Mouse (Mus musculus): ENCODE measurements at regions not wholly inside any gene's neighbourhood (a gene's known extent, or its start where the extent isn't known, plus 50 kb on each side); places are given as distances from the start of the nearest gene placed in this dataset.
A peak's percentile ranks its signal among the peaks of the same experiment; 100 is the strongest.

DNA sequence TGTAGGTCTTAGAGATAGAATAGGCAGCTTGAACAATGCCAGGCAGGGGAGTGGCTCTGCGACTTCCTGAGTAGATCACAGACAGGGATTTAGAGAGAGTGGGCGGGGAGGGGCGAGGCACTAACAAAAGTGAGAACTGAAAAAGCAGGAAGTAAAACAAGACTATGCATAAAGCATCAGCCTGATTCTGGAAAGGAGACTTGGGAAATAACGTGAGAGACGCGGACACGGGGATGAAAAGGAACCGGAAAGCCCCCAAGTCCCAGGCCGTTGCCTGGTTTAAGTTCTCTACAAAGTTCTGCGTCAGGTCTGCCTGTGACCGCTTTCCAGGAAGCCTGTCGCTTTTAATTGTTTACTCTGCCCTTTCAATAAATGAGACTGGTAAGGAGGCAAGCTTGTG lies 86.3 kb downstream of the D16Ertd472e start:
- DNase-seq (ENCODE audit: low read depth, low spot score) = peak; percentile 91

DNA sequence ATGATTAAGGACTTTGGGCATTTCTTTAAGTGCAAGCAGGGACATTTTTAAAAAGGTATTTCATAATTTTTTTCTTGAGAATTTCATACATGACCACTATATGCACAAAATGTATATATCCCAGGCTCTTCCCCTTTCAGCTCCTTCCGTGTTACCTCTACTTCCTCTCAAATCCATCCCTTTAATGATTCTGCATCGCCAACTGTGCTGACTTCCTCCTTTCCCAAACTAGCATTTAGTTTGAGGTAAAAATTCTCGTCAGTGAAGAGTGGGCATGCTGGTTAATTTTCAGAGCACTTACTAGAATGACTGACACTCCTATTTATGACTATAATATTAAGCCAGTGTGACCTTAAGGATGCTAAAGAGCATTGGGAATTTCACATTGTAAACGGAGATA lies 86.9 kb downstream of the D16Ertd472e start:
- no peak for DNase-seq (ENCODE audit: low read depth, low spot score)

GRCm38 (mm10) chr16:78486531-78486930 lies 90.0 kb downstream of the D16Ertd472e start:
- no peak for DNase-seq (ENCODE audit: low read depth, low spot score)

DNA sequence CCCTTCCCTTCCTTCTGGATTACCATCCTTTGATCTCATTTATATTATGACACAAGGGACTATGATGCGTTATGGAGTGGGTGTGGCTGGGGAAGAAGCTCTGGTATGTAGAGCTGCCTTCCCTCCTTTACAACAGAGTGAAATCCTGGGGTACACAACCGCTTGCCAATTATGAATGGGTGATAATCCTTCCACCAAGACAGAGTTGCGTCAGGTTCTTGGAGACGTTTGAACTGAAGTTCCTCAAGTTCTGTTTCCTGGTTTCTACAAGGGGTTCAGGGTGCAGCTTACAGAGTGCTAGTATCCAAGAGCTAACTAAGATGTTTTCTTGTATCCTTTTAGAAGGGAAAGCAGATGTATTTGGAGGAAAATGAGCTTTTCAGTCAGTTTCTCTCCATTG lies 92.2 kb downstream of the D16Ertd472e start:
- no peak for DNase-seq (ENCODE audit: low read depth, low spot score)

GRCm38 (mm10) chr16:78481571-78481970 lies 94.9 kb downstream of the D16Ertd472e start:
- DNase-seq (ENCODE audit: low read depth, low spot score) = no peak

GRCm38 (mm10) chr16:78481065-78481464 lies 95.4 kb downstream of the D16Ertd472e start:
- DNase-seq (ENCODE audit: low read depth, low spot score) = no peak

DNA sequence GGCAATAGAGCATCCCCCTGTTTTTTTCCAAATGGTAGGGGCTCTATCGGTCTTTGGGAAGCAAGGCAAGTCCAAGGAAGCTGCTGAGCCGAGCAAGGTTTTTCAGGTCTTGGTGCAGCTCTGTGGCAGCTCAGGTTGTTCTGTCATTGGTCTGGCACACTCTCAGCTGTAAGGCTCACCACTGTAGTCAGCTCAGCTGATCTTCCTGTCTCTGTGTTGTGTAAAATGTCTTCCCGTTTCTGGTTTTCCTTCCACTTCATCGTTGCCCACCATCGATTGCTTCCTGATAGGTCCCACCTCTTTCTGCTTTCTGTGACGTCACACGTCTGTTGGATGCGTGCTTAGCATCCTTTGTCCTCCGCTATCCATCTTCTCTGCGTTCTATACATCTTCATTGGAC lies 96.2 kb downstream of the D16Ertd472e start:
- no peak for DNase-seq (ENCODE audit: low read depth, low spot score)

DNA sequence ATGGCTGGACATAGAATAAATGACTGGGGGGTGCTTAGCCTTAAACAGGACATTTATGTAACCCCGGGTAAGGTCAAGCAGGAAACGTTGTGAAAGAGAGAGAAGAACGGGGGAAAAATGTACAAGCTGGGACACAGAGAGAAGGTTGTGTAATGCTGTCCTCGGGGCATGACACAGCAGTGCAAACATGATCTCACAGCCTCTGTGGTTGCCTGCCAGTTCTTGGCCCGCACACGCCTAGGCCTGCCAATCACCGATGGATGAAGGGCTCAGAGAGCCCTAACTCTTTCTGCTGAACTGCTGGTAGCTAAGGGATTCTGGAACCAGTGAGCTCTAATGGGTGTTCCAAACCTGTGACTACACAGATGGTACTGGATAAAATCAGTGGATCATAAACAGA lies 96.5 kb upstream of the Btg3 start:
- no peak for DNase-seq (ENCODE audit: low read depth, low spot score)

DNA sequence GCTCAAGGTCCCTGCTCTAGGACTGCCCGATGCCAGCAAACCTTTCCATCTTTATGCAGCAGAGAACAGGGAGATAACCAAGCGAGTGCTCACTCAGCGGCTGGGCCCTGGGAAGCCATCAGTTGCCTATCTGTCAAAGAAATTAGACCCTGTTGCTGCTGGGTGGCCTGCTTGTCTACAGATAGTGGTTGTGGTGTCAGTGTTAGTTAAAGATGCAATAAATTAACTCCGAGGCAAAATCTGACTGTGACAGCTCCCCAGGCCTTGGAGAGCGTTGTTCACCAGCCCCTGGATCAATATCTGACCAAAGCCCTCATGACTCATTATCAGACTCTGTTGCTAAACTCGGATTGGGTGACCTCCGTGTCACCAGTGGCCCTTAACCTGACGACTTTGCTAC lies 83.0 kb upstream of the Btg3 start:
- no peak for DNase-seq (ENCODE audit: low read depth, low spot score)

GRCm38 (mm10) chr16:78457731-78458151 lies 80.7 kb upstream of the Btg3 start:
- DNase-seq (ENCODE audit: low read depth, low spot score) = no peak

GRCm38 (mm10) chr16:78456345-78456744 lies 79.4 kb upstream of the Btg3 start:
- DNase-seq (ENCODE audit: low read depth, low spot score) = peak; percentile 96

DNA sequence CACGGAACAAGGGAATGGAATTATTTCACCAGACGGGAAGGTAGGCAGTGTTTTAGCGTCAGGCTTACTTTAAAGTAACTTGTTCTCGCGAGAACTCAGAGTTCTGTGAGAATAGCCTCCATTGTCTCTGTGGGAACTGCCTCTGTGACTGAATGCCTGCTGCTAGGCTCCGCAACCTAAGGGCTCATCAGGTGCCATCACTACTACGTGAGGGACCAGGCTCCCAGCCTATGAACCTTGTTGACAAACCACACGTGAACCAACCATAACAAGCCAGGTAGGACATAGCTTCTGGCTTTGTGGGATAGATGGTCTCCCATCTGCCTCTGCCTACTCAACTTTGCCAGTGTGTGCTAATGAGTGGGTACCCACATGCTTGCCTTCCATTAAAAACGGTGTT lies 77.5 kb upstream of the Btg3 start:
- DNase-seq (ENCODE audit: low read depth, low spot score) = no peak

DNA sequence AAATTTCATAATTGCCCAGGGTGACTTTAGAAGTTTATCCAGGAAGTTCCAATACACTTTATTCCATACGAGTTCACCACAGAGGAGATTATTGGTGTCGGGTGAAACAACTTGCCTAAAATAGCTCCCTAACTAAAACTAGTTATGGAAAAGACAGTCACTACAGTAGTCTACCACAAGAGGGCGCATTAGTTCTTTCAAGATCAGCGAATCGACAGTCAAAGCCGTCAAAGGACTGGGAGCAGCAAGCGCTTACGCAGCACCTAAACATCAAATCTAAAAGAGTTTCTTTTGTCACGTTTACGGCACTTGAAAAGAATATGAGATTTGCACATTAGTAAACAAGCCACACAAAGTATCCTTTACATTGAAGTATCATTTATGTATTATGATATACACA lies 75.3 kb upstream of the Btg3 start:
- DNase-seq (ENCODE audit: low read depth, low spot score) = peak; percentile 77

GRCm38 (mm10) chr16:78451750-78452149 lies 74.8 kb upstream of the Btg3 start:
- no peak for DNase-seq (ENCODE audit: low read depth, low spot score)

- DNase-seq (ENCODE audit: low read depth, low spot score) = no peak
These were observed 74.3 kb upstream of the Btg3 start for GRCm38 (mm10) chr16:78451251-78451650.

DNA sequence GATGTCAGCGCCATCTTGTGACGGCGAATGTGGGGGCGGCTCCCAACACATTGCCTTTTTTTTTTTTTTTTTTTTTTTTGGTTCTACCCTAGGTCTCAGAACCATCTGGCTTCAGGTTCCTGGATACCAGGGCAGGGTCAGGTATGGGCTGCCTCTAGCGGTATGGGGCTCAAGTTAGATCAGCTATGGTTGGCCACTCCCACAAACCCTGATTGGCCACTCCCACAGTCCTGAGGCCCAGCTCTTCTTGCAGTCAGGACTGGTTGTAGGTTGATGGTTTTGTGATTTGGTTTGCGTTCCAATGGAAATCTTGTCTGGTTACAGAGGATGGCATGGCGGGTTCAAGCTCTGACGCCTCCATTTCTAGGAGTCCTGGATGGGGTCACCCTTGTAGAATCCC lies 72.2 kb upstream of the Btg3 start:
- peak; percentile 74 for DNase-seq (ENCODE audit: low read depth, low spot score)

GRCm38 (mm10) chr16:78443262-78443661 lies 66.3 kb upstream of the Btg3 start:
- DNase-seq (ENCODE audit: low read depth, low spot score) = no peak

GRCm38 (mm10) chr16:78442830-78443229 lies 65.8 kb upstream of the Btg3 start:
- no peak for DNase-seq (ENCODE audit: low read depth, low spot score)

DNA sequence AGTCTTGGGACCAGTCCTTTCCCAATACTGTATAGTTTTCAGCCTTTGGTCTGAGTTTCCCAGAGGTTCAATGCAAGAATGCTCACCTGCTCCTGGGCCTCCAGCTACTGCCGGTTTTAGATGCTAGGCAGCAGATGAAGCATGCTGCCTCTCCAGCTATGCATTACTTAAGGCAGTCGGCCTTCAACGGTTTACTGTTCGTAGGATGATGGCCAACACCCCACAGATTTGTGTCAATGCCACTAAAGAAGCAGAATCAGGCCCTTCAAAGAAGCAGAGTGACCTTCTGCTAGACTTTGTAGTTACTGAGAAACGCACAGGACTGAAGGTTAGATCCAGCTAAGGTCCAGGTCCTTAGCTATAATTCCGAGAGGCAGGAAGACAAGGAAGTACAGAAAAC lies 65.0 kb upstream of the Btg3 start:
- DNase-seq (ENCODE audit: low read depth, low spot score) = peak; percentile 68

- DNase-seq (ENCODE audit: low read depth, low spot score) = no peak
These were observed 58.7 kb upstream of the Btg3 start for GRCm38 (mm10) chr16:78435707-78436106.

DNA sequence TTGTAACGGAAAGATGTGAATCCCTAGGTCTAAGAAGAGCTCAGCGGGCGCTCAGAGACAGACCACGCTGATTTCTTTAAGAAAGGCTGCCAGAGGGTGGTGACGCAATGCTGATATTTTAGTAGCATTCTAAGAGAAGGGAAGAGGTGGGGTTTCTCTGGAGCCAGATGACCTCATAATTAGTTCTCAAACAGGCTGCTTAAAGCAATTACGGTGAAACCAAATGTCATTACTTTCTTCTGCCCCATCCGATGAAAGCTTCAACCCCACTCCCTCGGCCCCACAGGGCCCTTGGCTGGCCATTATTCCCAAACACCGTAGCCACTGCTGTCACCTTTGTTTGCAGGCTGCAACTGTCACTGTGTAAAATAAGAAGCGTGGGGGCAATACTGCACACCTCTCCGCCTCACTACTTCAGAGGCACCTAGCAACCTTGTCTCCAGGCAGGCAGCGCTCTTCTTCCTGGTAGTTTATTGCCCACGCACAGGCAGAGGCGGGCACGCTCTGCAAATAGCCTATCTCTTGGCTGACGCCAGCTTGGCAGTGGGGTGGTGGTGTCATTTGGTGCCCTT lies 50.6 kb upstream of the Btg3 start:
- DNase-seq (ENCODE audit: low read depth, low spot score) = no peak
